Mouse (Mus musculus): ENCODE measurements at regions not wholly inside any gene's neighbourhood (a gene's known extent, or its start where the extent isn't known, plus 50 kb on each side); places are given as distances from the start of the nearest gene placed in this dataset.
A peak's percentile ranks its signal among the peaks of the same experiment; 100 is the strongest.

DNA sequence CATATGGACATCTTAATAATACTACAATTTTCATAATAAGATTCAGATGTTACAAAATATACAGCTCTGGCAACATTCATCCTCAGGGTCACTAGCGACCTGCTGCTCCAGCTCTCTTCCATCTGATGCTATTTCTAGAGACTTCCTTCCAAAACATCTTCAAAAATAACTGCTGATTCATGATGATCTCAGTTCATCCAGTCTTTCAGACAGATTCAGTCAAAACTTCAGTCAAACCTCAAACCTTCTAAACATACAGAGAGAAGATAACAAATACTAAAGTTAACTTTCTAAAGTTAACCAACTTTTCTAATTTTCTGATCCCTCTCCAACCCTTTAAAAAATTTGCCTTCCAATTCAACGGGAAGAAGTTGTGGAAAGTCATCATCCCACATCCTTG lies 397.2 kb downstream of the Slco6d1 start:
- DNase-seq (ENCODE audit: low spot score in 2 of 2) = no peak
- Histone ChIP-seq H3K27ac (no peak overlapping the region), H3K4me3 (no peak overlapping the region)
- TF ChIP-seq CTCF (conservative IDR thresholded peaks at IDR 0.05) = no peak

DNA sequence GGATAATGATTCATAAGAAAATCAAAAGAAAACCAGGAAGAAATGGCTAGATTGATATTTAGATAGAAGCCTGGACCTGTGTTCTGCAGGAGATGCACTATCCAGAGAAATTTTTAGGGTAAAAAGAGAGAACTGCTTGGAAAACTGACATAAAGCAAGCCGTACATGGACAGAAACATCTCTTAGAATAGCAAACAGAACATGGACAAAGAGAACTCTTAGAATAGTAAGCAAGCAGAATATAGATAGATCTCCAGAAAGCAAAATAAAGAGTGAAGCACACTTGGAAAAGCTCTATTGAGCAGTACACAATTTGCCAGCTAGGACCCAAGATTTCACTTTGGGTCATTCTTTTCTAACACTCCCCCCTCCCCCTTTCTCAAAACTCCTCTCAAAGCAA lies 439.3 kb downstream of the Slco6d1 start:
- Histone ChIP-seq H3K4me3 (no peak overlapping the region), H3K27ac (no peak overlapping the region)
- no peak for DNase-seq (ENCODE audit: low spot score in 2 of 2)
- TF ChIP-seq CTCF (conservative IDR thresholded peaks at IDR 0.05) = no peak

DNA sequence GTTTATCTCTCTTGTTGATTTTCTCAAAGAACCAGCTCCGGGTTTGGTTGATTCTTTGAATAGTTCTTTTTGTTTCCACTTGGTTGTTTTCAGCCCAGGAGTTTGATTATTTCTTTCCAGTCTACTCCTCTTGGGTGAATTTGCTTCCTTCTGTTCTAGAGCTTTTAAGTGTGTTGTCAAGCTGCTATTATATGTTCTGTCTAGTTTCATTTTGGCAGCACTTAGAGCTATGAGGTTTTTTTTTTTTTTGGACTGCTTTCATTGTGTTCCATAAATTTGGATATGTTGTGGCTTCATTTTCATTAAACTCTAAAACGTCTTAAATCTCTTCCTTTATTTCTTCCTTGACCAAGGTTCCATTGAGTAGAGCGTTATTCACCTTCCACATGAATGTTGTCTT lies 485.3 kb downstream of the Slco6d1 start:
- DNase-seq (ENCODE audit: low spot score in 2 of 2) = no peak
- H3K4me3 ChIP-seq = no peak overlapping the region
- H3K27ac ChIP-seq = no peak overlapping the region
- TF ChIP-seq CTCF (conservative IDR thresholded peaks at IDR 0.05) = no peak

DNA sequence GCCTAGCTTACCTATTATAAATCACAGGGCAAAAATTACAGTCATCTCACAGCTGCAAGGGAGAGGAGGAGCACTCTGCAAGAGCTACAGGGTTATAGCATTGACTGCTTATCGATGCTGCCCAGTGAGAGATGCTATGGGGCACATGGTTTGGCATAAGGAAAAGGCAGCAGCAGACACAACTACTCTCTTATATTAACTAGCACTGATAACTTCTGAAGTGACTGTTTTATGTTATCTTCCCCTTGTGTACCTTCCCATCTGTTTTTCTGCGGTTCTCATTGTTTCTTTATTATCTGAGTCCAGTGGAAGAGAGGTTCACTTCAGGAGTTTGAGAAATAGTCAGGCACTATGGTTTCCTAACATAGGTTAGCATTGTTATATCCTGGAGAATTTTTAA lies 502.1 kb downstream of the Slco6d1 start:
- Histone ChIP-seq H3K27ac (no peak overlapping the region), H3K4me3 (no peak overlapping the region)
- DNase-seq (ENCODE audit: low spot score in 2 of 2) = no peak
- TF ChIP-seq CTCF (conservative IDR thresholded peaks at IDR 0.05) = no peak

DNA sequence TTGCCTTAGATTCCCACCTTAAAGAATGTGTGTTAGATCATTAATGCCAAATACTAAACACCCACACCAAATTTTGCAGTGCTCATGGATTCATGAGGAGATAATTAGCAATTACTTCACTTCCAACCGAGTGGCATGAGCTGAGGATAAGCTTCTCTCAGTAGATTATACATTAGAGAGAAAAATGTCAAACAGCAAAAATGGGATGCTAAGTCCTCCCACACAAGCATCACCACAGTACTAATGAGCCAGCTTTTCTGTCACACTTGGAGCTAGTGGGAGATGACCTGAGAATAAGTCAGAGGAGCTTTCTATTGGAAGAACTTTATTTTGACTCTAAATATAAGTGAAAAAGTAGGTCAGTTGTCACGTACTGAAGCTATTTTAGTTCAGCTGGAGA lies 504.0 kb downstream of the Slco6d1 start:
- Histone ChIP-seq H3K27ac (no peak overlapping the region), H3K4me3 (no peak overlapping the region)
- DNase-seq (ENCODE audit: low spot score in 2 of 2) = peak in 1 of 2 experiments; percentile 1
- TF ChIP-seq CTCF (conservative IDR thresholded peaks at IDR 0.05) = no peak

DNA sequence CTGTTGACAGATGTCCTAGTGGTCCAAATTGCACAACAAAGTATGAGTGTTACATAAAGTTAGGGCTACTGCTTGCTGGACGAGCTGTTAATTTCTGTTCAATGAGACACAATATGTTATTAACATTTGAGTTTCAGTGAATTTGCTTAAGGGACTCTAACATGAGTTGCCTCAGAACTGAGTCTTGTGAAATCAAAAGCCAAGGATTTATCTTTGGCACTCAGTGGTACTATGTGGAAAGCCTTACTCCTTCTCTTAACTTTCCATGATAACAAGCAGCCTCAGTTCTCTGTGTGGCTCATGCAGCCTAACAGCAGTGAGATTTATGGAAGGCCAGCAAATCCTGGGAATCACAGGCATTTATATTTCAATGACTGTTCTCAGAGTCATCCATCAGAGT lies 510.0 kb downstream of the Slco6d1 start:
- TF ChIP-seq CTCF (conservative IDR thresholded peaks at IDR 0.05) = no peak
- no peak for DNase-seq (ENCODE audit: low spot score in 2 of 2)
- H3K4me3 ChIP-seq = no peak overlapping the region
- no peak overlapping the region for H3K27ac ChIP-seq

DNA sequence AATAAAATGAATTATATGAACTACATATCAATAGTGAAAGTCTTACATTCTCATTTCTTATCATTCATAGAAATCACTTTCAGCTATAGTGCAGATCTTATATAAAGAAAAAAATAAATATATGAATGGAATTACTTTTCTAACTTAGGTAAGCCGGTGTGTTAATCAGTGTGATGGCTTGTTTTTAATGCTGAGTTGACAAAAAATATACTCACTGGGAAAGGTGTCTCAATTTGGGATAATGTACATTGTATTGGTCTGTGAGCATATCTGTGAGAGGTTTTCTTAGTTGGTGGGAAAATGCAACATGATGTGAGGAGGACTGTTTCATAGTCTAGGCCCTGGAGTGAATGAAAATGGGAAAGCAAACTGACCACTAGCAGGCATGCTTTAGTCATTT lies 511.3 kb downstream of the Slco6d1 start:
- H3K27ac ChIP-seq = no peak overlapping the region
- TF ChIP-seq CTCF (conservative IDR thresholded peaks at IDR 0.05) = no peak
- no peak overlapping the region for H3K4me3 ChIP-seq
- DNase-seq (ENCODE audit: low spot score in 2 of 2) = no peak

DNA sequence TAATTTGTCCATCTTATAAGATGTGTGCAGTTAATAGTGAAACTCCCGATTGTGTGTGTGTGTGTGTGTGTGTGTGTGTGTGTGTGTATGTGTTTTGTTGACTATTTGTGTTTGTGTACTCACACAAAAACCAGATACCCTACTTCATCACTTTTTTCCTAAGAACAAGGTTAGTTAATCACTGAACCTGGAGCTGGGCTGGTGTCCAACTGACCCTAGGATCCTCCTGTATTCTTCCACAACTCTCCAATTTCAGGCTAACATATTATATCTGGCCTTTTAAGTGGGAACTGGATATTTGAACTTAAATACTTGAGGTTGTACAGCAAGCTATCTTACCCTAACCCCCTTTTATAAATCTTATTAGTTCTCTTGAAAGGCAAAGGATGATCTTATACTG lies 556.8 kb downstream of the Slco6d1 start:
- no peak overlapping the region for H3K27ac ChIP-seq
- no peak for TF ChIP-seq CTCF (conservative IDR thresholded peaks at IDR 0.05)
- no peak overlapping the region for H3K4me3 ChIP-seq
- no peak for DNase-seq (ENCODE audit: low spot score in 2 of 2)
